9 mouse cellular contexts compared by ENCODE assay signal in the genomic region with DNA sequence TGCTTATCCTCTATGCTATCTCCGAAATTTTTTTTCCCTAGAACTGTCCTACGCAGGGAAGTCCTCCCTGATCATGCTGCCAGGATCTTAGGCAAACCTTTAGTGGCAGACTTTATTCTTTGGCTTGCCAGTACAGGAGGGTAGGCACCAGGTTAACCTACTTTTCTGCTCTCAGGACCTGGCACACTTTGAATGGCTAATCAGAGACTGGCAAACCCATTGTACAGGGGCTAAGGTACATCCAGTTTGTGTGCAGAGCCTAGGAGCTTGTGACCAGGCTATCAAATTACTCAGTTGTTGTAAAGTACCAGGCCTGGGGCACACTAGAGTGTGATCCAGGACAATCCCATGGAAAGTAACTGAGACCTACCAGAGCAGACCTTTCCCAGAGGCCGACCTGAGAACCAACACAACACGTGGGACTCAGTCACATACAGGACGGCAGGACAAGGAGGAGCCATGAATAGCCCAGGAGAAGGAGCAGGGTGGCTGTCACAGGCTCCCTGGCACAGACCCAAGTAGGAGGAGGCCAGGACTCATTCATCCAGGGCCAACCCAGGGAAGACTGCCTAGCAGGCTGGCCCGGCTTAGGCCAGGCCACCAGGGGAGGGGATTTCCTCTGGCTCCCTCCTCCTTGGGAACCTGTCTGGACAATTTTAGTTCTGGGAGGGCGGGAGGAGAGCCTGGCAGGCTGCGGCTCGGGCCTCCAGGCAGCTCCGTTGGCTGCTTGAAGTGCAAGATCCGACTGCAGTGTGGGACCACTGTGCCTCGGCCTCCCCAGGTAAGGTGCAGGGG. TPM values are rescaled to one million over a fixed set of nuclear protein-coding genes. Genes with fewer than 3 reads are reported as not detected.
DNase-seq lines count a peak whose midpoint lies in the region; ATAC-seq and TF ChIP-seq lines count a peak whose summit lies in the region.
"Had no signal": no experiment of that assay in that cellular context is flagged by ENCODE, and none has a peak within 500 bp of the region (broad histone marks: within the 10 kb centered on the region; RNA-seq: fewer than 3 reads in every experiment).

Rhbdl2 (plus strand) TSS at position 684 of the 795 bp plus-strand sequence.

- H3K27ac ChIP-seq in ES-Bruce4 (ENCODE audit: insufficient read depth, low read length), result no peak within 1 kb of the TSS
- peak within 1 kb of the TSS; percentile 68 for H3K27ac ChIP-seq in forebrain, embryonic 10.5 days
- H3K27ac ChIP-seq in heart, embryonic 14.5 days (replicated peaks in 1 of 2; ENCODE audit: control insufficient read depth in 1 of 2, insufficient read depth in 1 of 2, low read depth in 2 of 2, low read length in 2 of 2), result peak within 1 kb of the TSS; percentile 31 to 35; a peak in 2 of 4 replicates
- H3K27ac ChIP-seq in kidney, embryonic 16.5 days (ENCODE audit: low read length), result peak within 1 kb of the TSS; percentile 71
- H3K27ac ChIP-seq in liver, postnatal 0 days (ENCODE audit: low read depth), result no peak within 1 kb of the TSS
- H3K27ac ChIP-seq in thymus, adult 2 months (ENCODE audit: control insufficient read depth, insufficient read depth, low read length), result no peak within 1 kb of the TSS
- H3K27ac ChIP-seq: liver, embryonic 15.5 days had no signal

- H3K9ac ChIP-seq in ES-Bruce4 (ENCODE audit: low read depth, poor library complexity, severe bottlenecking), result peak within 1 kb of the TSS; percentile 46; the same call in 1 of the 2 replicates
- peak within 1 kb of the TSS; percentile 57 for H3K9ac ChIP-seq in heart, embryonic 14.5 days (ENCODE audit: low read length)
- peak within 1 kb of the TSS; percentile 58 for H3K9ac ChIP-seq in kidney, embryonic 16.5 days (replicated peaks; ENCODE audit: low read length)
- H3K9ac ChIP-seq in liver, postnatal 0 days (replicated peaks), result no peak within 1 kb of the TSS
- H3K9ac ChIP-seq: liver, embryonic 15.5 days had no signal

- WGBS in forebrain, embryonic 10.5 days, result 33% methylated on average over 12 of the region's 12 CpGs
- 17% methylated on average over 12 of the region's 12 CpGs for WGBS in heart, embryonic 14.5 days
- 21% methylated on average over 12 of the region's 12 CpGs for WGBS in kidney, embryonic 16.5 days
- WGBS in liver, postnatal 0 days (ENCODE audit: insufficient replicate concordance), result 47% methylated on average over 12 of the region's 12 CpGs
- WGBS in thymus, adult 2 months, result 77% methylated on average over 12 of the region's 12 CpGs

- ATAC-seq in heart, embryonic 14.5 days (ENCODE audit: insufficient number of reproducible peaks, insufficient read depth, low FRiP score, low read depth), result peak; percentile 92
- ATAC-seq in kidney, embryonic 16.5 days (ENCODE audit: low FRiP score, low TSS enrichment), result peak; percentile 97
- ATAC-seq in liver, postnatal 0 days, result no peak

- no peaks in the 10 kb centered on the region for H3K4me1 ChIP-seq in ES-Bruce4 (ENCODE audit: control insufficient read depth, insufficient read depth, low read length)
- H3K4me1 ChIP-seq in forebrain, embryonic 10.5 days, result peaks cover 11% of the 10 kb centered on the region
- peaks cover 9 to 14% of the 10 kb centered on the region in 2 experiments for H3K4me1 ChIP-seq in heart, embryonic 14.5 days (ENCODE audit: control insufficient read depth in 2 of 2, insufficient read depth in 2 of 2, low read length in 2 of 2)
- peaks cover 15% of the 10 kb centered on the region for H3K4me1 ChIP-seq in kidney, embryonic 16.5 days (ENCODE audit: insufficient read depth, low read length)
- no peaks in the 10 kb centered on the region for H3K4me1 ChIP-seq in liver, postnatal 0 days (ENCODE audit: insufficient read depth)
- no peaks in the 10 kb centered on the region for H3K4me1 ChIP-seq in thymus, adult 2 months (replicated peaks; ENCODE audit: control insufficient read depth, insufficient read depth, low read length)
- H3K4me1 ChIP-seq: liver, embryonic 15.5 days had no signal

- peak within 1 kb of the TSS; percentile 61 for H3K4me2 ChIP-seq in heart, embryonic 14.5 days (ENCODE audit: low read length)
- peak within 1 kb of the TSS; percentile 51 for H3K4me2 ChIP-seq in kidney, embryonic 16.5 days (replicated peaks; ENCODE audit: low read depth, low read length)
- H3K4me2 ChIP-seq in liver, postnatal 0 days (ENCODE audit: low read depth, low read length), result no peak within 1 kb of the TSS
- H3K4me2 ChIP-seq: liver, embryonic 15.5 days had no signal

- no peak within 1 kb of the TSS for H3K4me3 ChIP-seq in ES-Bruce4 (ENCODE audit: low read depth, low read length)
- peak within 1 kb of the TSS; percentile 8; the same call in 1 of the 2 replicates for H3K4me3 ChIP-seq in forebrain, embryonic 10.5 days
- H3K4me3 ChIP-seq in heart, embryonic 14.5 days (ENCODE audit: control insufficient read depth in 1 of 2, insufficient read depth in 1 of 2, low read depth in 1 of 2, low read length in 2 of 2), result peak within 1 kb of the TSS; percentile 25 to 27
- peak within 1 kb of the TSS; percentile 33 for H3K4me3 ChIP-seq in kidney, embryonic 16.5 days (ENCODE audit: low read length)
- no peak within 1 kb of the TSS for H3K4me3 ChIP-seq in liver, postnatal 0 days (ENCODE audit: low read depth, low read length)
- no peak within 1 kb of the TSS for H3K4me3 ChIP-seq in thymus, adult 2 months (ENCODE audit: control insufficient read depth, insufficient read depth, low read length)
- H3K4me3 ChIP-seq: liver, embryonic 15.5 days had no signal

- no peaks in the 10 kb centered on the region for H3K36me3 ChIP-seq in ES-Bruce4 (ENCODE audit: control insufficient read depth, insufficient read depth, low read length, poor library complexity, severe bottlenecking)
- H3K36me3 ChIP-seq in forebrain, embryonic 10.5 days (replicated peaks), result no peaks in the 10 kb centered on the region
- H3K36me3 ChIP-seq in heart, embryonic 14.5 days (ENCODE audit: control insufficient read depth, insufficient read depth, low read length), result no peaks in the 10 kb centered on the region
- H3K36me3 ChIP-seq in kidney, embryonic 16.5 days (ENCODE audit: insufficient read depth, low read length), result no peaks in the 10 kb centered on the region
- no peaks in the 10 kb centered on the region for H3K36me3 ChIP-seq in liver, postnatal 0 days (replicated peaks; ENCODE audit: insufficient read depth, low read length)
- H3K36me3 ChIP-seq in thymus, adult 2 months (ENCODE audit: control insufficient read depth, insufficient read depth, low read length), result no peaks in the 10 kb centered on the region
- H3K36me3 ChIP-seq: liver, embryonic 15.5 days had no signal

- H3K9me3 ChIP-seq in ES-Bruce4 (replicated peaks; ENCODE audit: control insufficient read depth, insufficient read depth, low read length, poor library complexity, severe bottlenecking), result no peaks in the 10 kb centered on the region
- no peaks in the 10 kb centered on the region for H3K9me3 ChIP-seq in forebrain, embryonic 10.5 days
- H3K9me3 ChIP-seq in heart, embryonic 14.5 days (ENCODE audit: control insufficient read depth, low read length), result no peaks in the 10 kb centered on the region
- no peaks in the 10 kb centered on the region for H3K9me3 ChIP-seq in kidney, embryonic 16.5 days (ENCODE audit: low read length)
- H3K9me3 ChIP-seq in liver, postnatal 0 days (ENCODE audit: low read length), result no peaks in the 10 kb centered on the region
- H3K9me3 ChIP-seq: liver, embryonic 15.5 days had no signal

- peak; percentile 24 for DNase-seq in brain, embryonic 18.5 days (ENCODE audit: low read depth, low spot score)
- DNase-seq in forebrain, embryonic 10.5 days (ENCODE audit: extremely low spot score, low spot score), result no peak
- DNase-seq in liver, postnatal 0 days, result peak; percentile 29
- peak; percentile 48 for DNase-seq in right cerebral cortex, adult 18-20 months
- DNase-seq in thymus, adult 2 months, result no peak

- no peak for TF ChIP-seq CTCF in ES-Bruce4 (IDR thresholded peaks at IDR 0.05; ENCODE audit: low read depth, low read length)
- TF ChIP-seq CTCF in liver, postnatal 0 days (IDR thresholded peaks at IDR 0.05; ENCODE audit: low read depth), result no peak
- TF ChIP-seq CTCF in thymus, adult 2 months (IDR thresholded peaks at IDR 0.05; ENCODE audit: borderline replicate concordance, control insufficient read depth, extremely low read depth, insufficient read depth, low read length, poor library complexity), result no peak

- no peak for TF ChIP-seq POLR2A in ES-Bruce4 (IDR thresholded peaks at IDR 0.05; ENCODE audit: insufficient read depth, low read length)
- TF ChIP-seq POLR2A in thymus, adult 2 months (IDR thresholded peaks at IDR 0.05; ENCODE audit: control insufficient read depth, extremely low read depth, insufficient read depth, low read length, poor library complexity), result no peak

- H3K27me3 ChIP-seq in ES-Bruce4 (ENCODE audit: control insufficient read depth, insufficient read depth, low read length, poor library complexity, severe bottlenecking), result no peaks in the 10 kb centered on the region
- H3K27me3 ChIP-seq in forebrain, embryonic 10.5 days (ENCODE audit: poor library complexity, severe bottlenecking), result no peaks in the 10 kb centered on the region
- no peaks in the 10 kb centered on the region for H3K27me3 ChIP-seq in heart, embryonic 14.5 days (ENCODE audit: control insufficient read depth, insufficient read depth, low read length)
- no peaks in the 10 kb centered on the region for H3K27me3 ChIP-seq in kidney, embryonic 16.5 days (ENCODE audit: insufficient read depth, low read length)
- no peaks in the 10 kb centered on the region for H3K27me3 ChIP-seq in liver, postnatal 0 days (ENCODE audit: insufficient read depth, low read length)
- H3K27me3 ChIP-seq in thymus, adult 2 months (ENCODE audit: control insufficient read depth, insufficient read depth, low read length), result no peaks in the 10 kb centered on the region
- H3K27me3 ChIP-seq: liver, embryonic 15.5 days had no signal

- no peak for TF ChIP-seq EP300 in ES-Bruce4 (IDR thresholded peaks at IDR 0.05; ENCODE audit: insufficient read depth, low read depth, low read length)
- TF ChIP-seq EP300 in liver, postnatal 0 days (IDR thresholded peaks at IDR 0.05; ENCODE audit: low read depth), result no peak

RNA-seq across cellular contexts. Expression of gene Rhbdl2, which starts in this region (rescaled TPM):
- polyA plus RNA-seq in ES-Bruce4 (2011; ENCODE audit: insufficient read depth, insufficient read length, low read depth, missing spikeins), result 0.78 and 1.3 TPM in 2 replicates
- polyA plus RNA-seq in forebrain, embryonic 10.5 days (2016; fragmentation: Nextera tagmentation; extraction: Ambion mirVana), result 0.21 and 0.26 TPM in 2 replicates
- polyA plus RNA-seq in heart, embryonic 14.5 days (2014; fragmentation: Nextera tagmentation; extraction: Ambion mirVana), result 1.6 and 2.4 TPM in 2 replicates
- polyA plus RNA-seq in kidney, embryonic 16.5 days (2015; fragmentation: Nextera tagmentation; extraction: Ambion mirVana), result 6.8 and 7.2 TPM in 2 replicates
- not detected in 2 replicates for polyA plus RNA-seq in liver, postnatal 0 days (2015; fragmentation: Nextera tagmentation; extraction: Ambion mirVana)
- polyA plus RNA-seq in thymus, adult 2 months (2012; rRNA removed), result 3.3 and 4.3 TPM in 2 replicates
- polyA plus RNA-seq: liver, embryonic 15.5 days had no signal

Comparison
In these comparisons a context has a peak if more than half of its experiments do, and no peak if none do; other contexts are left out.
1. Peak in DNase-seq in liver, postnatal 0 days; RNA of the gene not detected or under 1 TPM.
2. H3K27ac ChIP-seq: peak in forebrain, embryonic 10.5 days (single experiment), heart, embryonic 14.5 days (2 of 2) and kidney, embryonic 16.5 days (single experiment); none in ES-Bruce4 (single experiment), liver, postnatal 0 days (single experiment) and thymus, adult 2 months (single experiment).
3. H3K4me3 ChIP-seq: peak in forebrain, embryonic 10.5 days (single experiment), heart, embryonic 14.5 days (2 of 2) and kidney, embryonic 16.5 days (single experiment); none in ES-Bruce4 (single experiment), liver, postnatal 0 days (single experiment) and thymus, adult 2 months (single experiment).
4. DNase-seq: peak in brain, embryonic 18.5 days (single experiment) and right cerebral cortex, adult 18-20 months (single experiment); none in forebrain, embryonic 10.5 days (single experiment) and thymus, adult 2 months (single experiment).